Mouse (Mus musculus): ENCODE data around the gene Bcat2. TPM values are rescaled to one million over a fixed set of nuclear protein-coding genes. Genes with fewer than 3 reads are reported as not detected.

Bcat2 gene
- total RNA-seq (2014; rRNA removed): 14.7 and 18.1 TPM in 2 replicates
- polyA plus RNA-seq (2012; rRNA removed): 41.0 and 54.5 TPM in 2 replicates

- H3K36me3 ChIP-seq (ENCODE audit: control insufficient read depth, insufficient read depth, low read length): peaks cover 13% of the 10 kb centered on the region
- TF ChIP-seq CTCF (IDR thresholded peaks at IDR 0.05; ENCODE audit: low read depth, low read length): no peak
- no peak for TF ChIP-seq POLR2A (IDR thresholded peaks at IDR 0.05; ENCODE audit: extremely low read depth, insufficient read depth, low read length)
- peak within 1 kb of the TSS; percentile 87 for H3K27ac ChIP-seq (replicated peaks; ENCODE audit: insufficient read depth, low read depth, low read length)
- 60% methylated on average over 42 of the region's 42 CpGs for WGBS
- H3K4me3 ChIP-seq (ENCODE audit: insufficient read depth, low read depth, low read length): peak within 1 kb of the TSS; percentile 64
- peak within 1 kb of the TSS; percentile 63 for H3K9ac ChIP-seq (ENCODE audit: low read depth, low read length)
- H3K4me1 ChIP-seq (ENCODE audit: control insufficient read depth, insufficient read depth, low read length): peaks cover 7% of the 10 kb centered on the region
- no peaks in the 10 kb centered on the region for H3K27me3 ChIP-seq (ENCODE audit: control insufficient read depth, insufficient read depth, low read length)
- no peak for DNase-seq (ENCODE audit: extremely low read depth, low read depth, low spot score)
- peaks cover 12% of the 10 kb centered on the region; the same call in 1 of the 2 replicates for H3K79me2 ChIP-seq (ENCODE audit: control insufficient read depth, insufficient read depth, low read length)
Measured at GRCm38 (mm10) chr7:45570103-45570741, at the start of gene Bcat2. TSS of gene Bcat2 (plus strand) at chr7:45570153.

- Histone ChIP-seq H3K27me3 (ENCODE audit: control insufficient read depth, insufficient read depth, low read length) (no peaks in the 10 kb centered on the region), H3K36me3 (ENCODE audit: control insufficient read depth, insufficient read depth, low read length) (peaks cover 3% of the 10 kb centered on the region; the same call in 1 of the 2 replicates), H3K4me1 (ENCODE audit: control insufficient read depth, insufficient read depth, low read length) (peaks cover 11% of the 10 kb centered on the region), H3K4me3 (ENCODE audit: insufficient read depth, low read depth, low read length) (no peak overlapping the region), H3K79me2 (ENCODE audit: control insufficient read depth, insufficient read depth, low read length) (peaks cover 8% of the 10 kb centered on the region), H3K9ac (ENCODE audit: low read depth, low read length) (no peak overlapping the region), H3K27ac (replicated peaks; ENCODE audit: insufficient read depth, low read depth, low read length) (no peak overlapping the region)
- DNase-seq (ENCODE audit: extremely low read depth, low read depth, low spot score): no peak
- WGBS: 93% methylated on average over 7 of the region's 7 CpGs
- TF ChIP-seq CTCF (IDR thresholded peaks at IDR 0.05; ENCODE audit: low read depth, low read length): no peak
- TF ChIP-seq POLR2A (IDR thresholded peaks at IDR 0.05; ENCODE audit: extremely low read depth, insufficient read depth, low read length): no peak
Measured at GRCm38 (mm10) chr7:45520605-45521004, 49.3 kb upstream of the Bcat2 start.

- H3K4me1 ChIP-seq (ENCODE audit: control insufficient read depth, insufficient read depth, low read length): peaks cover 11% of the 10 kb centered on the region
- peaks cover 8% of the 10 kb centered on the region for H3K79me2 ChIP-seq (ENCODE audit: control insufficient read depth, insufficient read depth, low read length)
- peak overlapping the region; percentile 56 for H3K4me3 ChIP-seq (ENCODE audit: insufficient read depth, low read depth, low read length)
- DNase-seq (ENCODE audit: extremely low read depth, low read depth, low spot score): peak; percentile 72
- WGBS: 1% methylated on average over 28 of the region's 28 CpGs
- H3K27ac ChIP-seq (replicated peaks; ENCODE audit: insufficient read depth, low read depth, low read length): peak overlapping the region; percentile 50
- no peak for TF ChIP-seq POLR2A (IDR thresholded peaks at IDR 0.05; ENCODE audit: extremely low read depth, insufficient read depth, low read length)
- TF ChIP-seq CTCF (IDR thresholded peaks at IDR 0.05; ENCODE audit: low read depth, low read length): no peak
- peak overlapping the region; percentile 71 for H3K9ac ChIP-seq (ENCODE audit: low read depth, low read length)
- peaks cover 3% of the 10 kb centered on the region; the same call in 1 of the 2 replicates for H3K36me3 ChIP-seq (ENCODE audit: control insufficient read depth, insufficient read depth, low read length)
- no peaks in the 10 kb centered on the region for H3K27me3 ChIP-seq (ENCODE audit: control insufficient read depth, insufficient read depth, low read length)
Measured at GRCm38 (mm10) chr7:45521728-45522184, 48.2 kb upstream of the Bcat2 start.

GRCm38 (mm10) chr7:45522194-45522752 lies 47.7 kb upstream of the Bcat2 start:
- no peak overlapping the region for H3K4me3 ChIP-seq (ENCODE audit: insufficient read depth, low read depth, low read length)
- WGBS: 63% methylated on average over 16 of the region's 16 CpGs
- peaks cover 11% of the 10 kb centered on the region for H3K4me1 ChIP-seq (ENCODE audit: control insufficient read depth, insufficient read depth, low read length)
- no peak for TF ChIP-seq POLR2A (IDR thresholded peaks at IDR 0.05; ENCODE audit: extremely low read depth, insufficient read depth, low read length)
- TF ChIP-seq CTCF (IDR thresholded peaks at IDR 0.05; ENCODE audit: low read depth, low read length): no peak
- H3K36me3 ChIP-seq (ENCODE audit: control insufficient read depth, insufficient read depth, low read length): peaks cover 3% of the 10 kb centered on the region; the same call in 1 of the 2 replicates
- no peak for DNase-seq (ENCODE audit: extremely low read depth, low read depth, low spot score)
- peaks cover 8% of the 10 kb centered on the region for H3K79me2 ChIP-seq (ENCODE audit: control insufficient read depth, insufficient read depth, low read length)
- no peak overlapping the region; the same call in 1 of the 2 replicates for H3K27ac ChIP-seq (replicated peaks; ENCODE audit: insufficient read depth, low read depth, low read length)
- no peak overlapping the region for H3K9ac ChIP-seq (ENCODE audit: low read depth, low read length)
- no peaks in the 10 kb centered on the region for H3K27me3 ChIP-seq (ENCODE audit: control insufficient read depth, insufficient read depth, low read length)

GRCm38 (mm10) chr7:45522957-45523676 lies 46.8 kb upstream of the Bcat2 start:
- TF ChIP-seq CTCF (IDR thresholded peaks at IDR 0.05; ENCODE audit: low read depth, low read length) (no peak), POLR2A (IDR thresholded peaks at IDR 0.05; ENCODE audit: extremely low read depth, insufficient read depth, low read length) (no peak)
- WGBS: 78% methylated on average over 18 of the region's 18 CpGs
- Histone ChIP-seq H3K4me1 (ENCODE audit: control insufficient read depth, insufficient read depth, low read length) (peaks cover 11% of the 10 kb centered on the region), H3K79me2 (ENCODE audit: control insufficient read depth, insufficient read depth, low read length) (peaks cover 8% of the 10 kb centered on the region), H3K36me3 (ENCODE audit: control insufficient read depth, insufficient read depth, low read length) (peaks cover 3% of the 10 kb centered on the region; the same call in 1 of the 2 replicates), H3K27me3 (ENCODE audit: control insufficient read depth, insufficient read depth, low read length) (no peaks in the 10 kb centered on the region), H3K27ac (replicated peaks; ENCODE audit: insufficient read depth, low read depth, low read length) (0 out of 2 replicates have a peak overlapping the region, but pooled peaks have one; percentile 4), H3K4me3 (ENCODE audit: insufficient read depth, low read depth, low read length) (peak overlapping the region; percentile 19; the same call in 1 of the 2 replicates), H3K9ac (ENCODE audit: low read depth, low read length) (no peak overlapping the region)
- DNase-seq (ENCODE audit: extremely low read depth, low read depth, low spot score): no peak

All from liver, adult 2 months (tissue).